Mouse (Mus musculus) hindbrain, embryonic 12.5 days (tissue): ENCODE measurements around the gene Pomgnt1. TPM values are rescaled to one million over a fixed set of nuclear protein-coding genes. Genes with fewer than 3 reads are reported as not detected.

Experiments
- ATAC-seq: fragments of 200-750 bp; cut with Nextera tagmentation; 2 replicates; pipeline ENCODE4 v1.8.0; 2017; ENCODE audit warnings: moderate TSS enrichment; ENCODE audit not compliant: low FRiP score
- H3K27ac ChIP-seq: fragments of 300-500 bp; sonication (generic); 2 replicates; pipeline ENCODE4 v1.5.1; 2016; ENCODE audit warnings: mild to moderate bottlenecking
- H3K27me3 ChIP-seq: fragments of 300-500 bp; sonication (generic); 2 replicates; pipeline ENCODE4 v1.6.1; 2016; ENCODE audit warnings: mild to moderate bottlenecking
- H3K36me3 ChIP-seq: fragments of 300-500 bp; sonication (generic); 2 replicates; pipeline ENCODE4 v1.6.1; 2016; ENCODE audit warnings: mild to moderate bottlenecking
- H3K4me1 ChIP-seq: fragments of 300-500 bp; sonication (generic); 2 replicates; pipeline ENCODE4 v1.6.1; 2016
- H3K4me2 ChIP-seq: fragments of 300-500 bp; sonication (generic); replicated peaks from 2 replicates; pipeline ENCODE4 v1.6.1; 2016; ENCODE audit warnings: mild to moderate bottlenecking
- H3K4me3 ChIP-seq: fragments of 300-500 bp; sonication (generic); 2 replicates; pipeline ENCODE4 v1.5.1; 2016; ENCODE audit warnings: mild to moderate bottlenecking
- H3K9ac ChIP-seq: fragments of 300-500 bp; sonication (generic); 2 replicates; pipeline ENCODE4 v1.6.1; 2016; ENCODE audit warnings: mild to moderate bottlenecking, moderate library complexity
- H3K9me3 ChIP-seq: fragments of 300-500 bp; sonication (generic); replicated peaks from 2 replicates; pipeline ENCODE4 v1.6.1; 2016; ENCODE audit warnings: mild to moderate bottlenecking
- WGBS: fragments of 180-500 bp; shearing (Covaris S2); methylation state at CpG from one replicate; pipeline ENCODE4 v1.1.7; 2016; 5-methylcytosine and 5-hydroxymethylcytosine counted together
- polyA plus RNA-seq: library from polyadenylated mRNA; unstranded; fragments of >200 nt; fragmentation: Nextera tagmentation; extraction: Ambion mirVana; gene quantifications from 2 replicates; pipeline ENCODE4 v1.2.1, GENCODE M21; 2016

Gene Pomgnt1
- polyA plus RNA-seq, 1 experiment from 2014 or later = 67.5 TPM

DNA sequence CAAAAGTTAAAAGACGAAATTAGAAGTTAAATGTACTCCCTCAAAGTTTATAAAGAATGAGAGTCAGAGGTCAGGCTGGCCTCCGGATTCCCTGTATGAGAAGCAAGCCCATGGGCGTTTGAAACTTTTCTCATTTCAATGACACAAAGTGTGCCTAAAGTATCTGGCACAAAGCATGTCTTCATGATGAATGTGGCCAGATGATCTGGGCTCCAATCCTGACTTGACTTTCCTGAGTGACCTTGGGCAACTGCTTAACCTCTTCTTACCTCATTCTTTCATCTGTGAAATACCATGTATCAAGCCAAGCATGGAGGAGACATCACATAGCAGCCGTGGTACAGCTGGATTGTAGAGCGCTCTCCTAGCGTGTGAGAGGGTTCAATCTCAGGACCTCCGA lies 18.6 kb downstream of the Pomgnt1 start:
- H3K27ac ChIP-seq = no peak overlapping the region
- H3K4me3 ChIP-seq = no peak overlapping the region
- no peaks in the 10 kb centered on the region for H3K36me3 ChIP-seq
- peaks cover 21% of the 10 kb centered on the region for H3K27me3 ChIP-seq
- 57% methylated on average over 7 of the region's 7 CpGs for WGBS
- H3K9ac ChIP-seq = no peak overlapping the region
- H3K9me3 ChIP-seq = no peaks in the 10 kb centered on the region
- H3K4me2 ChIP-seq = no peak overlapping the region
- no peak for ATAC-seq
- peaks cover 16% of the 10 kb centered on the region for H3K4me1 ChIP-seq

GRCm38 (mm10) chr4:116143317-116143811 lies 19.7 kb downstream of the Pomgnt1 start:
- H3K27me3 ChIP-seq = peaks cover 21% of the 10 kb centered on the region
- H3K36me3 ChIP-seq = no peaks in the 10 kb centered on the region
- no peak for ATAC-seq
- peaks cover 16% of the 10 kb centered on the region for H3K4me1 ChIP-seq
- peak overlapping the region; percentile 96 for H3K4me2 ChIP-seq
- H3K9ac ChIP-seq = no peak overlapping the region
- H3K4me3 ChIP-seq = peak overlapping the region; percentile 50
- H3K9me3 ChIP-seq = no peaks in the 10 kb centered on the region
- H3K27ac ChIP-seq = no peak overlapping the region
- WGBS = 13% methylated on average over 7 of the region's 7 CpGs

DNA sequence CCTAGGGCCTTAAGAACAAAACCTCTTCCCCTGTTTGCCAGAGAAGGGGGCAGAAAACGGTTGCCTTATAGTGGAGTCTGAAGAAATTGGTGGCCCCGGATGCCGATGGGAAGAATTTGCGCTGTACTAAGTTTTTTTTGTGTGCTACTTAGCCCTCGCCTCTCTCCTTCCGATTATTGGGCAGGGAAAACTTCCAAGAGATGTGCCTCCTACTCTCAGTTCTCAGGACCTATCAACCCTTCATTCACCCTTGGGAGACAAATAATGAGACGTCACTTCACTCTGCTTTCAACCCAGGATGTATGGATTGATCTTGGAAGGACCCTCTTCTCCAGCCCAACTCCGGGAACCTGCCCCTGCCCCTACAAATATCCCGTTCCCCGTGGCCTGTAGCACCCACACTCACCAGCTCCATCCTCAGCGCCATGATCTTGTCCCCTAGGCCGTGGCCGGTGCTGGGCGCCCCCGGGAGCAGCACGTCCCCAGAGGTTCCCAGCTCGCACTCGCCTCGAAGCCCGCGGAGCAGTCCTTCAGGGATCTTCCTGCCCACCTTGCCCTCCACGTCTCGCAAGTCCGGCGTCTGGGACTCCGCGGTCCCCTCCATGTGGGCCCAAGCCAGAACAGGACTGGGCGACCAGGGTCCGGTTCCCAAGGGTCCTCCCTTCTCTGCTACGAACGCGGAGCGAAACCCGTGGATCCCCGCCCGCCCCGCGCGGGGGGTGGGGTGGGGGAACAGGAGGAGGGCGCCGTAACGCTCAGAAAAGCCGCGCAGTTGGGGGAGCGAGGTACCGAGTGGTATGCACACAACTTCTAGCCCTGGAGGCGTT lies 20.5 kb downstream of the Pomgnt1 start:
- Histone ChIP-seq H3K9me3 (no peaks in the 10 kb centered on the region), H3K27me3 (peaks cover 21% of the 10 kb centered on the region), H3K4me2 (peak overlapping the region; percentile 96), H3K4me1 (peaks cover 16% of the 10 kb centered on the region), H3K36me3 (no peaks in the 10 kb centered on the region), H3K27ac (no peak overlapping the region), H3K9ac (peak overlapping the region; percentile 73), H3K4me3 (peak overlapping the region; percentile 50)
- ATAC-seq = peak; percentile 76
- whole genome bisulfite sequencing = under 1% methylated on average over 47 of the region's 47 CpGs

GRCm38 (mm10) chr4:116149812-116150155 lies 26.1 kb downstream of the Pomgnt1 start:
- peaks cover 30% of the 10 kb centered on the region for H3K36me3 ChIP-seq
- H3K9ac ChIP-seq = peak overlapping the region; percentile 87
- no peaks in the 10 kb centered on the region for H3K27me3 ChIP-seq
- H3K4me2 ChIP-seq = peak overlapping the region; percentile 66
- WGBS = 20% methylated on average over 6 of the region's 6 CpGs
- peak; percentile 12 for ATAC-seq
- peaks cover 15% of the 10 kb centered on the region for H3K4me1 ChIP-seq
- H3K27ac ChIP-seq = peak overlapping the region; percentile 89
- H3K9me3 ChIP-seq = no peaks in the 10 kb centered on the region
- H3K4me3 ChIP-seq = peak overlapping the region; percentile 70

DNA sequence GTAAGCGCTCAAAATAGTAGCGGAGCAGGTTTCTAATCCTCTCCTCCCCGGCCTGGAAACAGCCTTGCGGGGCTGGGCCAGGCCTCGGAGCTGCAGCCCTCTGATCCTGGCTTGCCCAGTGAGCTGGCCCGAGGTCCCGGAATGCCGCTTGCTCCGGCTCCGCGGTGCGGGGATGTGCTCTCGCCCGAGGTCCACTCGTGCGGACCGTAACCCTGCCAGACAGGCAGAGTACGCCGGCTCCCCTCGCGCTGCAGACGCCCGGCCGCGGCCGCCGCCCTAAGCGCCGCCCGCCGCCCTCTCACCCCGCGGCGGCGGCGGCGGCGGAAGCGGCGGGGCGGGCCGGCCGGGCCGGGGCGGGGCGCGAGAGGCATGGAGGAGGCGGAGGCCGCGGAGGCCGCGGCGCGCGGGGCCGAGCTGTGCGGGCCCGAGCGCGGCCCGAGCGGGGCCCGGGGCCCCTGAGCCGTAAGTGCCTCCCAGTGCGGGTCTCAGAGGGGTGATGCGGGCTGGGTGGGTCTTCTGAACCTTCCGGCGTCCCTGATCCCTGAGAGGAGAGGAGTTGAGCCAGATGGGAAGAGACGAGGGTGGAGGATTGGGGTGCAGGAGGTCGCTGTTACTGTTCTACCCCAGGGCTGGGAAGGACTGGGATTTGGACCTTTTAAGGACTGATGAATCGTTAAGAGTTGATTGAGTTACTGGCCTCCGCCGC lies 26.7 kb downstream of the Pomgnt1 start:
- peak overlapping the region; percentile 87 for H3K9ac ChIP-seq
- no peaks in the 10 kb centered on the region for H3K27me3 ChIP-seq
- H3K4me3 ChIP-seq = peak overlapping the region; percentile 70
- H3K36me3 ChIP-seq = peaks cover 35% of the 10 kb centered on the region
- peaks cover 15% of the 10 kb centered on the region for H3K4me1 ChIP-seq
- ATAC-seq = peak; percentile 95
- H3K4me2 ChIP-seq = peak overlapping the region; percentile 66
- peak overlapping the region; percentile 89 for H3K27ac ChIP-seq
- under 1% methylated on average over 61 of the region's 73 CpGs for WGBS
- H3K9me3 ChIP-seq = no peaks in the 10 kb centered on the region

DNA sequence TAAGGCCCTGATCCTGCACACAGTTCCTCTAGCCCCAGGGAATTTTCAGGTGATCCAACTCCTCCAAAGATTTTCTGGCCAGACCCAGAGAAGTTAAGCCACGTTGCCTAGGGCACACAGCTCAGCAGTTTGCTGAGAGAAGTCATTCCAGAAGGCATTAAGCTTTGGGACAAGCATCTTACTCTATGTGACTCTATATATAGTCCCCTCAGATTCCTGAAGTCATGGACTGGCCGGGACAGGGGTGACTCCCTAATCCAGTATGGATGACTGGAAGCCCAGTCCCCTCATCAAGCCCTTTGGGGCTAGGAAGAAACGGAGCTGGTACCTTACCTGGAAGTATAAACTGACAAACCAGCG lies 27.2 kb downstream of the Pomgnt1 start:
- H3K36me3 ChIP-seq = peaks cover 41% of the 10 kb centered on the region

DNA sequence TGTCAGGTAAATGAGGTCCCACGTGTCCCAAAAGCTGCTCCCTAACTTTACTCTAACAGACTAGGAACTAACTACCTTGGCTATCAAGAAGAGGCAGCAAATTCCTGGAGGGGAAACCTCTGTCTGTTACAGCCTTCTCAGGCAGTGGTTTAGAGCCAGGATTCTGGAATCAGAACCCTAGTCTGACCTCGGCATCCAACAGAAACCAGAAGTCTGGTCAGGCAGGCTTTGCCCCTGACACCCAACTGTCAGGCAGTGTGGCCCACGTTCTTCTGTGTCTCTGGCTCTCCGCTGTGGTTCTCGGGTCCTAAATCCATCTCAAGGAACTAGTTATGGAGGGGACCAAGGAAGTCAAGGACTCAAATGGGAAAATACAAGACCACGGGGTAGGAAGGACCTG lies 27.6 kb downstream of the Pomgnt1 start, which contains the start of gene Lurap1:
TSS of gene Lurap1 (minus strand) at position 101 of the 400 bp plus-strand sequence.
- 79% methylated on average over 6 of the region's 6 CpGs for WGBS
- peak within 1 kb of the TSS; percentile 89 for H3K27ac ChIP-seq

More for the DNA sequence above, 27.2 kb downstream of the Pomgnt1 start:
- Histone ChIP-seq H3K4me2 (peak overlapping the region; percentile 66), H3K27ac (no peak overlapping the region; the same call in 1 of the 2 replicates), H3K9me3 (no peaks in the 10 kb centered on the region), H3K4me1 (peaks cover 15% of the 10 kb centered on the region), H3K9ac (peak overlapping the region; percentile 87), H3K27me3 (no peaks in the 10 kb centered on the region), H3K4me3 (peak overlapping the region; percentile 70)
- 29% methylated on average over 4 of the region's 4 CpGs for WGBS
- ATAC-seq = peak; percentile 57

GRCm38 (mm10) chr4:116152702-116153101 lies 29.1 kb downstream of the Pomgnt1 start:
- H3K4me3 ChIP-seq = no peak overlapping the region
- no peak for ATAC-seq
- H3K4me2 ChIP-seq = no peak overlapping the region

More for the DNA sequence above, 27.6 kb downstream of the Pomgnt1 start, which contains the start of gene Lurap1:
- no peak for ATAC-seq
- peaks cover 45% of the 10 kb centered on the region for H3K36me3 ChIP-seq
- peak within 1 kb of the TSS; percentile 70 for H3K4me3 ChIP-seq
- no peaks in the 10 kb centered on the region for H3K9me3 ChIP-seq
- H3K27me3 ChIP-seq = no peaks in the 10 kb centered on the region
- H3K4me1 ChIP-seq = peaks cover 15% of the 10 kb centered on the region
- peak within 1 kb of the TSS; percentile 66 for H3K4me2 ChIP-seq
- peak within 1 kb of the TSS; percentile 87 for H3K9ac ChIP-seq

GRCm38 (mm10) chr4:116157882-116158281 lies 34.2 kb downstream of the Pomgnt1 start:
- H3K4me1 ChIP-seq = no peaks in the 10 kb centered on the region
- no peak overlapping the region for H3K9ac ChIP-seq
- no peaks in the 10 kb centered on the region for H3K9me3 ChIP-seq
- no peak overlapping the region for H3K4me3 ChIP-seq
- no peak overlapping the region for H3K27ac ChIP-seq
- 97% methylated on average over 2 of the region's 2 CpGs for WGBS
- peaks cover 72% of the 10 kb centered on the region for H3K36me3 ChIP-seq
- H3K27me3 ChIP-seq = no peaks in the 10 kb centered on the region
- ATAC-seq = no peak
- H3K4me2 ChIP-seq = no peak overlapping the region

More at GRCm38 (mm10) chr4:116152702-116153101, 29.1 kb downstream of the Pomgnt1 start:
- H3K27ac ChIP-seq = no peak overlapping the region
- peaks cover 59% of the 10 kb centered on the region for H3K36me3 ChIP-seq
- no peak overlapping the region for H3K9ac ChIP-seq
- H3K27me3 ChIP-seq = no peaks in the 10 kb centered on the region
- 94% methylated on average over 15 of the region's 15 CpGs for WGBS
- H3K4me1 ChIP-seq = peaks cover 15% of the 10 kb centered on the region
- no peaks in the 10 kb centered on the region for H3K9me3 ChIP-seq

DNA sequence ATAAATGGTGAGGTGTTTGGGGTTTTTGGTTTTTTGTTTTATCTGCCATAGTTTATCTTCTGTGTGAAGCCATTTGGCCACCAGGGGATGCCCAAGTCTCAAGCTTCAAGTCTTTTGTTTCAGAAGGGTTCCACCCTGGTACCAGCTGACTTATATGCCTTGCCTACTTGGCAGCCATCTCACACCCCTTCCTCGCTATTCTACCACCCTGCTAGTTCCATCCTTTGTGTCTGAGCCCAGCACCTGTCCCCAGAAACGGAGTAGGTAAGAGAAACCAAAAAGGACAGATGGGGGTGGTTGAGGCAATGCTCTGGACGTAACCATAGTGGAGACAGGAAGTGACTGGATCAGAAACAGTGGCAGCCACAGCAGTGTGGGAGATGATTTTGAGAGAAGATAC lies 36.3 kb downstream of the Pomgnt1 start:
- H3K4me2 ChIP-seq = no peak overlapping the region
- H3K27ac ChIP-seq = no peak overlapping the region
- no peak for ATAC-seq
- H3K4me3 ChIP-seq = no peak overlapping the region
- H3K27me3 ChIP-seq = no peaks in the 10 kb centered on the region
- no peaks in the 10 kb centered on the region for H3K4me1 ChIP-seq
- H3K9me3 ChIP-seq = no peaks in the 10 kb centered on the region
- 82% methylated on average over 3 of the region's 3 CpGs for WGBS
- no peak overlapping the region for H3K9ac ChIP-seq
- H3K36me3 ChIP-seq = peaks cover 51% of the 10 kb centered on the region

DNA sequence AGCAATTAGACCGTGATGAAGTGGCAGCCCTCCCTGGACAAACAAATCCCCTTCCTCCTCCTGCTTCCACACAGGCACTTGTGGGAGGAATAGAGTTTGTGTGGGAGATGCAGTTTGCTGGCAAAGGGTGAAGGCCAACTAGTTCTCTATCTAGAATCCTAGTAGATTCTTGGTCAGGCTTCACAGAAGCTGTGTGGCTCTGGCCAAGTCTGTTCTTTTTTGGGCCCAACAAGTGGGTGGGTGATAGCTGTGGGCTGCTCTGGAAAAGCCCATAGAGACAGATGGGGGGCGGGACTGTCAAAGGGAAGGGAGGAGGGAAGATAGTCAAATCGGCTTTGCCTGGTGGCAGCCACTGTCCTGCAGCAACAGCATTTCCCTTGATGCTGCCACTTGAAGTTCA lies 37.1 kb downstream of the Pomgnt1 start:
- no peak for ATAC-seq
- peaks cover 43% of the 10 kb centered on the region for H3K36me3 ChIP-seq
- H3K27ac ChIP-seq = no peak overlapping the region
- 86% methylated on average over 3 of the region's 3 CpGs for WGBS
- H3K9me3 ChIP-seq = no peaks in the 10 kb centered on the region
- H3K27me3 ChIP-seq = no peaks in the 10 kb centered on the region
- H3K4me3 ChIP-seq = no peak overlapping the region
- no peak overlapping the region for H3K4me2 ChIP-seq
- no peaks in the 10 kb centered on the region for H3K4me1 ChIP-seq
- H3K9ac ChIP-seq = no peak overlapping the region

DNA sequence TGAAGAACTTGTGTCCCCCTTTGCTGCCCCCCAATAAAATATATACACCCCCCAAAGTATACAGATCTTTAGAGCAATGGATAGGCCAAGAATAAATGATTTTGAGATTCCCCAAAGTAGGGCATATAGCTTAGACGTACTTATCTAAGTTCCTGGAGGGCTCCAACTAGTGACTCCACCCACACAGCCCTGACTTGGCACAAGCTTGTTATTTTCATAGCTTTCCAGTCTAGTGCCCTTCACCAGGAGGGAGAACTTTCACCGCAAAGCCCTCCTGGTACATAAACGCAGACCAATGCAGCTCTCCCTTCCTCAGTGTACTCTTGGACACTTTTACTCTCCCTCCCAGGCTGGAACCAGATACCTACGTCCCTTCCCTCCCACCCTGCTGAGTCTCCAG lies 38.5 kb downstream of the Pomgnt1 start:
- no peak overlapping the region for H3K27ac ChIP-seq
- H3K4me1 ChIP-seq = 0 out of 2 replicates have a peak, but pooled peaks cover 2% of the 10 kb centered on the region
- H3K36me3 ChIP-seq = peaks cover 29% of the 10 kb centered on the region
- H3K9me3 ChIP-seq = no peaks in the 10 kb centered on the region
- H3K4me2 ChIP-seq = no peak overlapping the region
- no peak overlapping the region for H3K9ac ChIP-seq
- 74% methylated on average over 4 of the region's 4 CpGs for WGBS
- no peak for ATAC-seq
- H3K27me3 ChIP-seq = no peaks in the 10 kb centered on the region
- H3K4me3 ChIP-seq = no peak overlapping the region
